In the genomic region with DNA sequence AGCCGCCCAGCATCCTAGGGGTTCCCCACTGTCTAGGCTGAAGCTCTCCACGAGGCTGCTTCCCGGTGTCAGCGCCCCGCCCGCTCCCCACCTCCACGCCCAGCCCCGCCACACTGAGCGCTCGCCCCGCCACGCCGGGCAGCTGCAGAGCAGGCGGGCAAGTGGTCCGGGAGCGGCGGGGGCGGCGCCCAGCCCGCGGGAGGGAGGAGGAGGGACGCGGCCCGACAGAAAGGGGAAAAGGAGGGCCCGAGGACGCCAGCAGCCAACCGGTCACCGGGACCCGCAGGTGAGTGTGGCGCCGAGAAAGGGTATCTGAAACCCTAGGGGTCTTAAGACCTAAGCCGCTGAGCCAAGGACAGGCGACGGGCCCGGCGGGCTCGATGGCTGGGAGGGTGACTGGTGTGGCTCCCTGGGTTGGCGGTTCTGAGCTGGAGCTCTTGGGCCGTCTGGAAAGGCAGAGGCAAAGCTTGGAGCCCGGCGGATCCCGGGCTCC, we compare ENCODE assay signal across 7 mouse cellular contexts. TPM values are rescaled to one million over a fixed set of nuclear protein-coding genes. Genes with fewer than 3 reads are reported as not detected.
DNase-seq lines count a peak whose midpoint lies in the region; ATAC-seq and TF ChIP-seq lines count a peak whose summit lies in the region.

Adgrg2 (plus strand) TSS at position 227 of the 493 bp plus-strand sequence.

- peak within 1 kb of the TSS; percentile 58 for H3K9ac ChIP-seq in embryonic facial prominence, embryonic 14.5 days (ENCODE audit: low read depth, low read length)
- 0 out of 2 replicates have a peak within 1 kb of the TSS, but pooled peaks have one; percentile 28 for H3K9ac ChIP-seq in limb, embryonic 15.5 days
- H3K9ac ChIP-seq in midbrain, postnatal 0 days (replicated peaks; ENCODE audit: low read length, poor library complexity, severe bottlenecking), result peak within 1 kb of the TSS; percentile 46; the same call in 1 of the 2 replicates

- peak; percentile 19 for DNase-seq in urinary bladder, adult 2 months (ENCODE audit: low spot score)
- DNase-seq in urinary bladder, postnatal 10 days (ENCODE audit: low spot score), result no peak
- peak; percentile 17 for DNase-seq in embryonic facial prominence, embryonic 14.5 days (ENCODE audit: low spot score)
- DNase-seq in heart, postnatal 36 days, result peak; percentile 6 to 22
- DNase-seq in midbrain, postnatal 0 days (ENCODE audit: low spot score), result no peak
- no peak for DNase-seq in B cell, adult 2 months

- peak within 1 kb of the TSS; percentile 63 for H3K4me2 ChIP-seq in embryonic facial prominence, embryonic 14.5 days (ENCODE audit: low read depth, low read length)
- H3K4me2 ChIP-seq in limb, embryonic 15.5 days, result peak within 1 kb of the TSS; percentile 70
- peak within 1 kb of the TSS; percentile 73 for H3K4me2 ChIP-seq in midbrain, postnatal 0 days (ENCODE audit: low read depth, low read length, poor library complexity, severe bottlenecking)

- intact Hi-C loops in heart, postnatal 36 days (cut with DNase I), result no loop called here

- no peaks in the 10 kb centered on the region for H3K36me3 ChIP-seq in embryonic facial prominence, embryonic 14.5 days (ENCODE audit: control insufficient read depth, insufficient read depth, low read length)
- no peaks in the 10 kb centered on the region for H3K36me3 ChIP-seq in limb, embryonic 15.5 days
- no peaks in the 10 kb centered on the region for H3K36me3 ChIP-seq in midbrain, postnatal 0 days (ENCODE audit: insufficient read depth, low read length)

- H3K4me1 ChIP-seq in embryonic facial prominence, embryonic 14.5 days (ENCODE audit: control insufficient read depth, insufficient read depth, low read length), result no peaks in the 10 kb centered on the region
- no peaks in the 10 kb centered on the region for H3K4me1 ChIP-seq in limb, embryonic 15.5 days
- no peaks in the 10 kb centered on the region for H3K4me1 ChIP-seq in midbrain, postnatal 0 days (ENCODE audit: insufficient read depth, low read length)

- no peak within 1 kb of the TSS for H3K27ac ChIP-seq in embryonic facial prominence, embryonic 14.5 days (replicated peaks; ENCODE audit: low read depth, low read length)
- peak within 1 kb of the TSS; percentile 47 for H3K27ac ChIP-seq in limb, embryonic 15.5 days
- H3K27ac ChIP-seq in midbrain, postnatal 0 days (ENCODE audit: low read depth, low read length), result no peak within 1 kb of the TSS

- 12% methylated on average over 24 of the region's 42 CpGs for WGBS in embryonic facial prominence, embryonic 14.5 days
- WGBS in limb, embryonic 15.5 days, result 10% methylated on average over 40 of the region's 42 CpGs
- WGBS in midbrain, postnatal 0 days, result 19% methylated on average over 31 of the region's 42 CpGs

- H3K4me3 ChIP-seq in embryonic facial prominence, embryonic 14.5 days (ENCODE audit: low read depth, low read length), result peak within 1 kb of the TSS; percentile 44
- peak within 1 kb of the TSS; percentile 47 for H3K4me3 ChIP-seq in limb, embryonic 15.5 days
- H3K4me3 ChIP-seq in midbrain, postnatal 0 days (ENCODE audit: low read depth, low read length), result peak within 1 kb of the TSS; percentile 48

- no peaks in the 10 kb centered on the region for H3K9me3 ChIP-seq in embryonic facial prominence, embryonic 14.5 days (ENCODE audit: control insufficient read depth, low read length)
- no peaks in the 10 kb centered on the region for H3K9me3 ChIP-seq in limb, embryonic 15.5 days
- no peaks in the 10 kb centered on the region for H3K9me3 ChIP-seq in midbrain, postnatal 0 days (ENCODE audit: low read length)

- ATAC-seq in embryonic facial prominence, embryonic 14.5 days (ENCODE audit: low read depth), result peak; percentile 84; the same call in 1 of the 2 replicates
- ATAC-seq in limb, embryonic 15.5 days (ENCODE audit: insufficient number of reproducible peaks, low FRiP score, low TSS enrichment, low read depth), result peak; percentile 74; the same call in 1 of the 2 replicates
- ATAC-seq in midbrain, postnatal 0 days (ENCODE audit: low FRiP score), result peak; percentile 54; the same call in 1 of the 2 replicates

- peaks cover 41% of the 10 kb centered on the region for H3K27me3 ChIP-seq in embryonic facial prominence, embryonic 14.5 days (replicated peaks; ENCODE audit: control insufficient read depth, insufficient read depth, low read length)
- peaks cover 17% of the 10 kb centered on the region; the same call in 1 of the 2 replicates for H3K27me3 ChIP-seq in limb, embryonic 15.5 days
- no peaks in the 10 kb centered on the region for H3K27me3 ChIP-seq in midbrain, postnatal 0 days (ENCODE audit: insufficient read depth, low read length)

- no peak for TF ChIP-seq CTCF in midbrain, postnatal 0 days (IDR thresholded peaks at IDR 0.05)

RNA-seq across cellular contexts. Expression of gene Adgrg2, which starts in this region (rescaled TPM):
- 3.4 and 3.9 TPM in 2 replicates for polyA plus RNA-seq in urinary bladder, adult 2 months (2012; rRNA removed)
- polyA plus RNA-seq in embryonic facial prominence, embryonic 14.5 days (2014; fragmentation: Nextera tagmentation; extraction: Ambion mirVana), result 4.1 and 7.0 TPM in 2 replicates
- total RNA-seq in heart, postnatal 36 days (2021), result under 1 TPM; 0.33 to 0.84 TPM
- polyA plus RNA-seq in limb, embryonic 15.5 days (2015; fragmentation: Nextera tagmentation; extraction: Ambion mirVana), result 20.4 and 24.5 TPM in 2 replicates
- total RNA-seq in midbrain, postnatal 0 days (2014; rRNA removed), result 3.8 and 6.0 TPM in 2 replicates
- polyA plus RNA-seq in midbrain, postnatal 0 days (2015; fragmentation: Nextera tagmentation; extraction: Ambion mirVana), result 2.8 and 3.6 TPM in 2 replicates

Comparison
In these comparisons a context has a peak if more than half of its experiments do, and no peak if none do; other contexts are left out.
1. DNase-seq: peak in urinary bladder, adult 2 months (single experiment) and embryonic facial prominence, embryonic 14.5 days (single experiment); none in urinary bladder, postnatal 10 days (single experiment), midbrain, postnatal 0 days (single experiment) and B cell, adult 2 months (0 of 2).
2. Peak in DNase-seq in heart, postnatal 36 days; RNA of the gene not detected or under 1 TPM.
3. Peak in every context shown above with its lines, with median percentiles within 50 percentile points of each other: ATAC-seq, H3K4me2 ChIP-seq, H3K4me3 ChIP-seq and H3K9ac ChIP-seq.